Mouse (Mus musculus): Measurements from ENCODE around the gene Tssk6.

GRCm38 (mm10) chr8:69867696-69868326, 34.2 kb upstream of the Tssk6 start:
- TF ChIP-seq CTCF (conservative IDR thresholded peaks at IDR 0.05; ENCODE audit: low read length) (no peak), POU5F1 (IDR thresholded peaks at IDR 0.05; ENCODE audit: borderline replicate concordance, low read length) (no peak)
